Mouse (Mus musculus): ENCODE measurements around the gene Scyl2. TPM values are rescaled to one million over a fixed set of nuclear protein-coding genes. Genes with fewer than 3 reads are reported as not detected.

The Scyl2 gene
- polyA plus RNA-seq, 1 experiment from 2014 or later = 9.5 TPM

DNA sequence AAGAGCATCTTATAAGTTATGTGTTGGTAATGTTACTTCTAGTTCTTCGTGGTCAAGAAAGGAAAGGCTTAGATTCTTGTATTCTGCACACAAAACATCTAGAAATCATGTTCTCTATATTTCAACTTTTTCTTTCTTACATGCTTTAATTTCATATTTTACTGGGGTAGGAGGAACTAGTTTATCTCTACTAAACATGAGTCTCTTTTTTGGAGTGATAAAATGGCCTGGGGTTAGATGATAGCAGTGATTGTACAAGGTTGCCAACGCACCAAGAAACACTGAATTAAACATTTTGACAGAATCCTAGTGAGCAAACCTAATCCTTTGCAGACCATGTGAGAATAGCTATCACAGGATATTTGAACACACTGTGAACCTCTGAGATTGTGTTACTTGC lies 1.4 kb upstream of the Scyl2 start:
- Histone ChIP-seq H3K27ac (replicated peaks in 1 of 2; ENCODE audit: control insufficient read depth in 1 of 2, insufficient read depth in 1 of 2, low read depth in 2 of 2, low read length in 2 of 2) (no peak overlapping the region), H3K9me3 (ENCODE audit: control insufficient read depth, low read length) (no peaks in the 10 kb centered on the region), H3K27me3 (ENCODE audit: control insufficient read depth, insufficient read depth, low read length) (no peaks in the 10 kb centered on the region), H3K4me2 (ENCODE audit: low read length) (no peak overlapping the region), H3K9ac (ENCODE audit: low read length) (no peak overlapping the region), H3K36me3 (ENCODE audit: control insufficient read depth, insufficient read depth, low read length) (no peaks in the 10 kb centered on the region), H3K4me1 (ENCODE audit: control insufficient read depth in 2 of 2, insufficient read depth in 2 of 2, low read length in 2 of 2) (peaks cover 0 to 7% of the 10 kb centered on the region in 2 experiments; a peak in 2 of 4 replicates), H3K4me3 (ENCODE audit: control insufficient read depth in 1 of 2, insufficient read depth in 1 of 2, low read depth in 1 of 2, low read length in 2 of 2) (no peak overlapping the region)
- 79% methylated on average over 2 of the region's 2 CpGs for WGBS
- no peak for ATAC-seq (ENCODE audit: insufficient number of reproducible peaks, insufficient read depth, low FRiP score, low read depth)

DNA sequence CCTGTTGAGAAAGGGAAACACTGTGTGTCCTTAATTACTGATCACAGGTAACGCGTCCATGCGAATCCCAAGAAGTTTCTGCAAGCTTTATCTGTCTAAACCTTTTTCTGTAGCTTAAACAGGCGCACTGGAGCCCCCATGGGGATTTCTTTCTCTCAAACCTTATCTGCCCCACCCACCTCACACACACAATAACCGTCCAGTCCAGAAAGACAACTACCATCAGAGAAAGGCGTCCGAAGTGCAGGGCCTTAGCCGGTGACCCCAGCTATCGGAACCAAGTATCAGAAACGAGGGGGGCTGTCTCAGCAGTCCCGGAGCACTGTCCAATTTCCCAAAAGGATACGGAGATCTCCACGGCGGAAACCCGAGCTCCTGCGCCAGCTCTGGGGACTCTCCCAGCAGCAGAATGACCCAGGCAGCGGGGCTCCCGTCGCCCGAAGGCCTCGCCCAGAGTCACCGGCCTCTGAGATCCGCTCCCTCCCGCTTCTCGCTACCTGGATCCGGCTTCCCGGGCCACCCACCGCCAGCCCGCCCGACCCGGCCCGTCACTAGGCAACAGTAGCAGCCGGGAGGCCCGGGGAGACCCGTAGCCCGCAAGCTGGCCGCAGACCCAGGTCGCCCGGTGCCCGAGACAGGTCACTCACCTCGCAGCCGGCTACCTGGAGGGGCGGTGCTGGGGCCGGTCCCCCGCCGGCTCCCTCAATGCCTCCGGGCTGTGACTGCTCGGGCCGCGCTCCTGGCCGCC lies 520 bp downstream of the Scyl2 start:
- Histone ChIP-seq H3K27ac (replicated peaks in 1 of 2; ENCODE audit: control insufficient read depth in 1 of 2, insufficient read depth in 1 of 2, low read depth in 2 of 2, low read length in 2 of 2) (peak overlapping the region; percentile 34 to 76; a peak in 2 of 4 replicates), H3K4me2 (ENCODE audit: low read length) (peak overlapping the region; percentile 89), H3K27me3 (ENCODE audit: control insufficient read depth, insufficient read depth, low read length) (no peaks in the 10 kb centered on the region), H3K9me3 (ENCODE audit: control insufficient read depth, low read length) (no peaks in the 10 kb centered on the region), H3K4me1 (ENCODE audit: control insufficient read depth in 2 of 2, insufficient read depth in 2 of 2, low read length in 2 of 2) (peaks cover 0 to 7% of the 10 kb centered on the region in 2 experiments; a peak in 2 of 4 replicates), H3K36me3 (ENCODE audit: control insufficient read depth, insufficient read depth, low read length) (no peaks in the 10 kb centered on the region), H3K4me3 (ENCODE audit: control insufficient read depth in 1 of 2, insufficient read depth in 1 of 2, low read depth in 1 of 2, low read length in 2 of 2) (peak overlapping the region; percentile 80 to 98), H3K9ac (ENCODE audit: low read length) (peak overlapping the region; percentile 95)
- peak; percentile 73 for ATAC-seq (ENCODE audit: insufficient number of reproducible peaks, insufficient read depth, low FRiP score, low read depth)
- under 1% methylated on average over 43 of the region's 51 CpGs for WGBS

DNA sequence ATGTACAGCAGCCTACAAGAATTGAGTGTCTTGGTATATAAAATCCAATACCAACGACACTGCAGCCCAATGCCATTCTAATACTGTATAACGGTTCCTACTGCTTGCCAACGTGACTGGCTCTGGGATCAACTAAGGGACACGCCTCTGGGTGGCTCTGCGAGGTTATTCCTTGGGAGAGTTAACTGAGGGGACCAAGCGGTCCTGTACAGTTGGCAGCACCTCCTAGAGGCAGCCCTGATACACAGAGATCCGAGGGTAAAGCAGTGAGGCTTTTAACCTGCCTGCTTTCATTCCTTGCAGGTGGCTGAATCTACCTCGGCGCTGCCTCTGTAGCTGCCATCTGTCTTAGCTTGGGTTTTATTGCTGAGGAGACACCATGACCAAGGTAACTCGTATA lies 3.1 kb downstream of the Scyl2 start:
- Histone ChIP-seq H3K9ac (ENCODE audit: low read length) (no peak overlapping the region), H3K4me2 (ENCODE audit: low read length) (no peak overlapping the region), H3K4me3 (ENCODE audit: control insufficient read depth in 1 of 2, insufficient read depth in 1 of 2, low read depth in 1 of 2, low read length in 2 of 2) (no peak overlapping the region), H3K4me1 (ENCODE audit: control insufficient read depth in 2 of 2, insufficient read depth in 2 of 2, low read length in 2 of 2) (peaks cover 0 to 7% of the 10 kb centered on the region in 2 experiments; a peak in 2 of 4 replicates), H3K9me3 (ENCODE audit: control insufficient read depth, low read length) (no peaks in the 10 kb centered on the region), H3K27ac (replicated peaks in 1 of 2; ENCODE audit: control insufficient read depth in 1 of 2, insufficient read depth in 1 of 2, low read depth in 2 of 2, low read length in 2 of 2) (no peak overlapping the region), H3K27me3 (ENCODE audit: control insufficient read depth, insufficient read depth, low read length) (no peaks in the 10 kb centered on the region), H3K36me3 (ENCODE audit: control insufficient read depth, insufficient read depth, low read length) (peaks cover 4% of the 10 kb centered on the region; the same call in 1 of the 2 replicates)
- 75% methylated on average over 10 of the region's 10 CpGs for WGBS
- ATAC-seq (ENCODE audit: insufficient number of reproducible peaks, insufficient read depth, low FRiP score, low read depth) = no peak

DNA sequence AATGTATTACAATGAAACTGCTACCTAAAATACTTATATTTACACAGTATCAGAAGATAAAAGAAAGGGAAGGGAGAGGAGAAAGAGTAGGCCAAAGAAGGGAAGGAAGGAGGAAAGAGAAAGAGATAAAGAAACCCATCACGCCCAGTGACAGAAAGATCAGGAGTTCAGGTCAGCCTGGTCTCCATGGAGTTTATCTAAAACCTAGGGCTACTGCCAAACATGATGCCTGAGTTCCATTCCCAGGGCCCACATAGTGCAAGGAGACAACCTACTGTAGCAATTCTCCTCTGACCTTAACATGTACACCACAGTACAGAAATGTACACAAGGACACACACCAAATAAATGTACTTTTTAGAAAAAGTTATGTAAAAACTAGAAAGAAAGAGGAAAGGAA lies 3.9 kb downstream of the Scyl2 start:
- H3K27ac ChIP-seq (replicated peaks in 1 of 2; ENCODE audit: control insufficient read depth in 1 of 2, insufficient read depth in 1 of 2, low read depth in 2 of 2, low read length in 2 of 2) = no peak overlapping the region
- H3K4me2 ChIP-seq (ENCODE audit: low read length) = no peak overlapping the region
- H3K4me3 ChIP-seq (ENCODE audit: control insufficient read depth in 1 of 2, insufficient read depth in 1 of 2, low read depth in 1 of 2, low read length in 2 of 2) = no peak overlapping the region
- no peaks in the 10 kb centered on the region for H3K9me3 ChIP-seq (ENCODE audit: control insufficient read depth, low read length)
- H3K36me3 ChIP-seq (ENCODE audit: control insufficient read depth, insufficient read depth, low read length) = peaks cover 9% of the 10 kb centered on the region
- no peak overlapping the region for H3K9ac ChIP-seq (ENCODE audit: low read length)
- ATAC-seq (ENCODE audit: insufficient number of reproducible peaks, insufficient read depth, low FRiP score, low read depth) = no peak
- H3K27me3 ChIP-seq (ENCODE audit: control insufficient read depth, insufficient read depth, low read length) = no peaks in the 10 kb centered on the region
- H3K4me1 ChIP-seq (ENCODE audit: control insufficient read depth in 2 of 2, insufficient read depth in 2 of 2, low read length in 2 of 2) = peaks cover 0 to 7% of the 10 kb centered on the region in 2 experiments; a peak in 2 of 4 replicates
- 52% methylated on average over 1 of the region's 1 CpGs for WGBS

DNA sequence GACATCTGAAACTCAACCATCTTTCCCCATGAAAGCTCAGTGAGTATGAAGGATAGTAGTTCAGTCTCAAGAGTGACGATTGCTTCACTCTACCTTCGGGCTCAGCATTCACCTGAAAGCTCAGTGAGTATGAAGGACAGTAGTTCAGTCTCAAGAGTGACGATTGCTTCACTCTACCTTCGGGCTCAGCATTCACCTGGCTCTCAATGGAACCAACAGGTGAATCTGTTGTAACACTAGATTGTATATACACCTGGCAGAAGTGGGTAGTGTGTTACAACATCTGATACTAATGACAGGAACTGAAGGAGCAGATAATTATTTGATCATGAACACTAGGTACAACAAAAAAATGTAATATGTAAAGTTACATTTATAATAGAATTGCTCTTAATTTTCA lies 4.4 kb downstream of the Scyl2 start:
- ATAC-seq (ENCODE audit: insufficient number of reproducible peaks, insufficient read depth, low FRiP score, low read depth) = no peak
- no peak overlapping the region for H3K27ac ChIP-seq (replicated peaks in 1 of 2; ENCODE audit: control insufficient read depth in 1 of 2, insufficient read depth in 1 of 2, low read depth in 2 of 2, low read length in 2 of 2)
- no peaks in the 10 kb centered on the region for H3K27me3 ChIP-seq (ENCODE audit: control insufficient read depth, insufficient read depth, low read length)
- no peak overlapping the region for H3K9ac ChIP-seq (ENCODE audit: low read length)
- H3K4me2 ChIP-seq (ENCODE audit: low read length) = no peak overlapping the region
- no peaks in the 10 kb centered on the region for H3K9me3 ChIP-seq (ENCODE audit: control insufficient read depth, low read length)
- peaks cover 10% of the 10 kb centered on the region for H3K36me3 ChIP-seq (ENCODE audit: control insufficient read depth, insufficient read depth, low read length)
- no peak overlapping the region for H3K4me3 ChIP-seq (ENCODE audit: control insufficient read depth in 1 of 2, insufficient read depth in 1 of 2, low read depth in 1 of 2, low read length in 2 of 2)
- H3K4me1 ChIP-seq (ENCODE audit: control insufficient read depth in 2 of 2, insufficient read depth in 2 of 2, low read length in 2 of 2) = peaks cover 0 to 7% of the 10 kb centered on the region in 2 experiments; a peak in 2 of 4 replicates
- WGBS = 92% methylated on average over 4 of the region's 4 CpGs

DNA sequence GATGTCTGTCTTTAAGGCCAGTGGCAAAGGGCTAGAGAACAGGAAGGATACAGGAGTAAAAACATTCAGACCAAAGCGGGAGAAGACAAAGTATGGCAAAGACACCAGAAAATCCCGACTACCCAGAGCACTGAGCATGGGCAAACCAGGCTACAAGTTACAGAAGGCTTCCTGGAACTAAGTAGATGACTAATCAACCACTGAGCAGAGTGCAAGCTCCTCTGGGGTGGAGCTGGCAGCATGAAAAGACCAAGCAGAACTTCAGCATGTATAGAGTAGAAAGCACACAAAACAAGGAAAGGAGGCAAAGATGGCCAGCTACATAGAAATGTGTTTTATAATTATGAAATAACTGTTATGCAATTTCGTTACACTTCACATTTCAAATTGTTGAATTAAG lies 5.6 kb downstream of the Scyl2 start:
- Histone ChIP-seq H3K4me3 (ENCODE audit: control insufficient read depth in 1 of 2, insufficient read depth in 1 of 2, low read depth in 1 of 2, low read length in 2 of 2) (no peak overlapping the region), H3K4me1 (ENCODE audit: control insufficient read depth in 2 of 2, insufficient read depth in 2 of 2, low read length in 2 of 2) (peaks cover 0 to 7% of the 10 kb centered on the region in 2 experiments; a peak in 2 of 4 replicates), H3K27me3 (ENCODE audit: control insufficient read depth, insufficient read depth, low read length) (no peaks in the 10 kb centered on the region), H3K9me3 (ENCODE audit: control insufficient read depth, low read length) (no peaks in the 10 kb centered on the region), H3K27ac (replicated peaks in 1 of 2; ENCODE audit: control insufficient read depth in 1 of 2, insufficient read depth in 1 of 2, low read depth in 2 of 2, low read length in 2 of 2) (no peak overlapping the region), H3K4me2 (ENCODE audit: low read length) (no peak overlapping the region), H3K9ac (ENCODE audit: low read length) (no peak overlapping the region), H3K36me3 (ENCODE audit: control insufficient read depth, insufficient read depth, low read length) (peaks cover 13% of the 10 kb centered on the region)
- ATAC-seq (ENCODE audit: insufficient number of reproducible peaks, insufficient read depth, low FRiP score, low read depth) = no peak
- 83% methylated on average over 3 of the region's 3 CpGs for WGBS

DNA sequence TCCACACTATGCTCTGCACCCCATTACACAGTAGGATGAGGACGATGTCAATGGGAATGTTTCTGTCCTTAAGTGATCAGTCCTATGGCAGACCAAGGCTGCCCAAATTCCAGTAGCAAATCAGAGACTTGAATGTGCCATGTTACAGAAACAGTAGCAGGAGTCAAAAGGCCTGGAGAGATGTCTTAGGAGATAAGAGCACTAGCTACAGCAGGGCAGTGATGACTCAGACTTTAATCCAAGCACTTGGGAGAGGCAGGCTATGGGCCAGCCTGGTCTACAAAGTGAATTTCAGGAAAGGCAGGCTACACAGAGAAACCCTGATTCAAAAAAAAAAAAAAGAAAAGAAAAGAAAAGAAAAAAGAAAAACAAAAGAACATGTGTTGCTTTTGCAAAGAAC lies 6.6 kb downstream of the Scyl2 start:
- Histone ChIP-seq H3K4me1 (ENCODE audit: control insufficient read depth in 2 of 2, insufficient read depth in 2 of 2, low read length in 2 of 2) (no peaks in the 10 kb centered on the region), H3K4me2 (ENCODE audit: low read length) (no peak overlapping the region), H3K36me3 (ENCODE audit: control insufficient read depth, insufficient read depth, low read length) (peaks cover 18% of the 10 kb centered on the region), H3K27me3 (ENCODE audit: control insufficient read depth, insufficient read depth, low read length) (no peaks in the 10 kb centered on the region), H3K9me3 (ENCODE audit: control insufficient read depth, low read length) (no peaks in the 10 kb centered on the region), H3K9ac (ENCODE audit: low read length) (no peak overlapping the region), H3K27ac (replicated peaks in 1 of 2; ENCODE audit: control insufficient read depth in 1 of 2, insufficient read depth in 1 of 2, low read depth in 2 of 2, low read length in 2 of 2) (no peak overlapping the region), H3K4me3 (ENCODE audit: control insufficient read depth in 1 of 2, insufficient read depth in 1 of 2, low read depth in 1 of 2, low read length in 2 of 2) (no peak overlapping the region)
- ATAC-seq (ENCODE audit: insufficient number of reproducible peaks, insufficient read depth, low FRiP score, low read depth) = no peak
- 88% methylated on average over 1 of the region's 1 CpGs for WGBS

DNA sequence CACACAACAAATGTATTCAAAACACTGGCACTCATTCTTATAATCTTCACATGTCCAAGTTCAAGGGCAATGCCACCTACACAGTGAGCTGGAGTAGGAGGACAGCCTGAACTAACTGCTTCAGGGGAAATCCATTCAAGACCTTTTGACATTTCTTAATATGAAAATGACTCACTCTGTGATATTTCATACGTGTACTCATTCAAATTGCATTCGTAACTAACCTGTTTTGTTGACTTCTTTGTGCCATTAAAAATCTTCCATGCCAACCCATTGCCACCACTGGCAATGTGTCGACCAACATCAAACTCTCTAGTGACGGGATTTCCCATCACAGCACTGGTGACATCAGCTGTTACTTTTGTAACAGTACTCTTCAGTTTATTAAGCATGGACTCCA lies 8.0 kb downstream of the Scyl2 start:
- Histone ChIP-seq H3K4me1 (ENCODE audit: control insufficient read depth in 2 of 2, insufficient read depth in 2 of 2, low read length in 2 of 2) (no peaks in the 10 kb centered on the region), H3K9me3 (ENCODE audit: control insufficient read depth, low read length) (no peaks in the 10 kb centered on the region), H3K4me3 (ENCODE audit: control insufficient read depth in 1 of 2, insufficient read depth in 1 of 2, low read depth in 1 of 2, low read length in 2 of 2) (no peak overlapping the region), H3K9ac (ENCODE audit: low read length) (no peak overlapping the region), H3K27ac (replicated peaks in 1 of 2; ENCODE audit: control insufficient read depth in 1 of 2, insufficient read depth in 1 of 2, low read depth in 2 of 2, low read length in 2 of 2) (no peak overlapping the region), H3K27me3 (ENCODE audit: control insufficient read depth, insufficient read depth, low read length) (no peaks in the 10 kb centered on the region), H3K36me3 (ENCODE audit: control insufficient read depth, insufficient read depth, low read length) (peaks cover 18% of the 10 kb centered on the region), H3K4me2 (ENCODE audit: low read length) (no peak overlapping the region)
- WGBS = 87% methylated on average over 4 of the region's 4 CpGs
- ATAC-seq (ENCODE audit: insufficient number of reproducible peaks, insufficient read depth, low FRiP score, low read depth) = no peak

Data from heart, embryonic 14.5 days (tissue).